Mouse (Mus musculus) intestine, postnatal 0 days (tissue): ENCODE measurements around the gene Reep6. TPM values are rescaled to one million over a fixed set of nuclear protein-coding genes. Genes with fewer than 3 reads are reported as not detected.
A peak's percentile ranks its signal among the peaks of the same experiment; 100 is the strongest.

Experiments used
- ATAC-seq: fragments of 200-750 bp; cut with Nextera tagmentation; 2 replicates; pipeline ENCODE4 v1.8.0; 2017; ENCODE audit warnings: mild to moderate bottlenecking, moderate TSS enrichment, moderate library complexity
- H3K27ac ChIP-seq: fragments of 300-500 bp; sonication (generic); 2 replicates; pipeline ENCODE4 v1.5.1; 2014; ENCODE audit warnings: mild to moderate bottlenecking, low read depth, low read length, moderate library complexity
- H3K27me3 ChIP-seq: fragments of 300-500 bp; sonication (generic); replicated peaks from 2 replicates; pipeline ENCODE4 v1.6.1; 2014; ENCODE audit warnings: low read length, mixed read lengths; ENCODE audit not compliant: control insufficient read depth, insufficient read depth
- H3K36me3 ChIP-seq: fragments of 300-500 bp; sonication (generic); 2 replicates; pipeline ENCODE4 v1.6.1; 2014; ENCODE audit warnings: mild to moderate bottlenecking, moderate library complexity; ENCODE audit not compliant: control insufficient read depth, insufficient read depth
- H3K4me1 ChIP-seq: fragments of 300-500 bp; sonication (generic); replicated peaks from 2 replicates; pipeline ENCODE4 v1.6.1; 2014; ENCODE audit warnings: antibody characterized with exemption, low read length, mixed read lengths; ENCODE audit not compliant: control insufficient read depth, insufficient read depth
- H3K4me2 ChIP-seq: fragments of 300-500 bp; sonication (generic); replicated peaks from 2 replicates; pipeline ENCODE4 v1.6.1; 2014; ENCODE audit warnings: low read depth, mild to moderate bottlenecking, moderate library complexity
- H3K4me3 ChIP-seq: fragments of 300-500 bp; sonication (generic); 2 replicates; pipeline ENCODE4 v1.5.1; 2014; ENCODE audit warnings: low read depth, low read length
- H3K9ac ChIP-seq: fragments of 300-500 bp; sonication (generic); 2 replicates; pipeline ENCODE4 v1.6.1; 2014; ENCODE audit warnings: mild to moderate bottlenecking, low read depth, low read length
- H3K9me3 ChIP-seq: fragments of 300-500 bp; sonication (generic); 2 replicates; pipeline ENCODE4 v1.6.1; 2016; ENCODE audit warnings: mixed run types; ENCODE audit not compliant: control insufficient read depth
- CTCF ChIP-seq: sonication (generic); IDR thresholded peaks from 2 replicates; pipeline ENCODE4 v1.5.1; 2016; ENCODE audit warnings: low read depth, mild to moderate bottlenecking, control low read depth, antibody characterized with exemption, moderate library complexity
- WGBS: fragments of 180-500 bp; shearing (Covaris S2); extraction: QIAGEN DNeasy Blood & Tissue Kit; methylation state at CpG from one replicate; pipeline ENCODE4 v1.1.7; 2014; 5-methylcytosine and 5-hydroxymethylcytosine counted together
- polyA plus RNA-seq: library from polyadenylated mRNA; unstranded; fragments of >200 nt; fragmentation: Nextera tagmentation; extraction: Ambion mirVana; gene quantifications from 2 replicates; pipeline ENCODE4 v1.2.1, GENCODE M21; 2015

Reep6 gene
- polyA plus RNA-seq, 1 experiment from 2014 or later, result 261 TPM

GRCm38 (mm10) chr10:80347514-80347967 is 17.8 kb downstream of the Reep6 start:
- no peak for ATAC-seq
- 11% methylated on average over 17 of the region's 17 CpGs for WGBS
- peak overlapping the region; percentile 77 for H3K4me2 ChIP-seq
- H3K36me3 ChIP-seq, result no peaks in the 10 kb centered on the region; the same call in 1 of the 2 replicates
- peaks cover 9% of the 10 kb centered on the region; the same call in 1 of the 2 replicates for H3K4me1 ChIP-seq
- peaks cover 2% of the 10 kb centered on the region for H3K27me3 ChIP-seq
- peak overlapping the region; percentile 45 for H3K9ac ChIP-seq
- H3K27ac ChIP-seq, result peak overlapping the region; percentile 46; the same call in 1 of the 2 replicates
- no peak for TF ChIP-seq CTCF
- H3K9me3 ChIP-seq, result no peaks in the 10 kb centered on the region
- H3K4me3 ChIP-seq, result peak overlapping the region; percentile 45

GRCm38 (mm10) chr10:80348244-80348781 is 18.6 kb downstream of the Reep6 start, which contains the start of gene Adamtsl5:
TSS of gene Adamtsl5 (minus strand) at chr10:80348412.
- TF ChIP-seq CTCF, result peak; percentile 96
- H3K27ac ChIP-seq, result peak within 1 kb of the TSS; percentile 46; the same call in 1 of the 2 replicates
- ATAC-seq, result peak; percentile 37

GRCm38 (mm10) chr10:80348981-80349380 is 19.2 kb downstream of the Reep6 start:
- H3K27ac ChIP-seq, result no peak overlapping the region
- no peak overlapping the region for H3K9ac ChIP-seq
- H3K36me3 ChIP-seq, result no peaks in the 10 kb centered on the region; the same call in 1 of the 2 replicates
- no peaks in the 10 kb centered on the region for H3K9me3 ChIP-seq
- WGBS, result 20% methylated on average over 26 of the region's 26 CpGs
- 0 out of 2 replicates have a peak, but pooled peaks cover under 1% of the 10 kb centered on the region for H3K27me3 ChIP-seq
- TF ChIP-seq CTCF, result no peak
- ATAC-seq, result no peak
- peaks cover 4% of the 10 kb centered on the region; the same call in 1 of the 2 replicates for H3K4me1 ChIP-seq
- peak overlapping the region; percentile 45 for H3K4me3 ChIP-seq
- H3K4me2 ChIP-seq, result peak overlapping the region; percentile 77

More at GRCm38 (mm10) chr10:80348244-80348781, 18.6 kb downstream of the Reep6 start, which contains the start of gene Adamtsl5:
- Histone ChIP-seq H3K27me3 (no peaks in the 10 kb centered on the region), H3K36me3 (no peaks in the 10 kb centered on the region; the same call in 1 of the 2 replicates), H3K4me1 (peaks cover 7% of the 10 kb centered on the region; the same call in 1 of the 2 replicates), H3K9me3 (no peaks in the 10 kb centered on the region), H3K4me3 (peak within 1 kb of the TSS; percentile 45), H3K4me2 (peak within 1 kb of the TSS; percentile 77), H3K9ac (peak within 1 kb of the TSS; percentile 45)
- WGBS, result 1% methylated on average over 41 of the region's 42 CpGs

- Histone ChIP-seq H3K36me3 (no peaks in the 10 kb centered on the region), H3K27ac (no peak overlapping the region), H3K9ac (no peak overlapping the region), H3K27me3 (peaks cover 12% of the 10 kb centered on the region), H3K4me3 (no peak overlapping the region), H3K4me1 (peaks cover 4% of the 10 kb centered on the region; the same call in 1 of the 2 replicates), H3K4me2 (no peak overlapping the region), H3K9me3 (no peaks in the 10 kb centered on the region)
- peak; percentile 61 for ATAC-seq
- TF ChIP-seq CTCF, result peak; percentile 98
- WGBS, result 2% methylated on average over 7 of the region's 7 CpGs
These were observed 20.5 kb downstream of the Reep6 start for GRCm38 (mm10) chr10:80350292-80350691.

GRCm38 (mm10) chr10:80351896-80352295 is 22.1 kb downstream of the Reep6 start:
- ATAC-seq, result peak; percentile 46; the same call in 1 of the 2 replicates
- TF ChIP-seq CTCF, result no peak
- Histone ChIP-seq H3K4me1 (peaks cover 4% of the 10 kb centered on the region; the same call in 1 of the 2 replicates), H3K9ac (no peak overlapping the region), H3K27ac (no peak overlapping the region), H3K4me2 (no peak overlapping the region), H3K36me3 (no peaks in the 10 kb centered on the region), H3K4me3 (no peak overlapping the region), H3K27me3 (peaks cover 28% of the 10 kb centered on the region), H3K9me3 (no peaks in the 10 kb centered on the region)
- 18% methylated on average over 11 of the region's 11 CpGs for WGBS

GRCm38 (mm10) chr10:80352727-80353126 is 23.0 kb downstream of the Reep6 start:
- H3K27ac ChIP-seq, result no peak overlapping the region
- H3K27me3 ChIP-seq, result peaks cover 36% of the 10 kb centered on the region
- no peak for ATAC-seq
- no peak overlapping the region for H3K4me3 ChIP-seq
- peaks cover 3% of the 10 kb centered on the region; the same call in 1 of the 2 replicates for H3K4me1 ChIP-seq
- TF ChIP-seq CTCF, result no peak
- H3K36me3 ChIP-seq, result no peaks in the 10 kb centered on the region
- H3K9me3 ChIP-seq, result no peaks in the 10 kb centered on the region
- 72% methylated on average over 8 of the region's 8 CpGs for WGBS
- no peak overlapping the region for H3K9ac ChIP-seq
- H3K4me2 ChIP-seq, result no peak overlapping the region
